Mouse (Mus musculus) erythroblast, embryonic 14.5 days (primary cell): ENCODE measurements around the gene BC048507. TPM values are rescaled to one million over a fixed set of nuclear protein-coding genes. Genes with fewer than 3 reads are reported as not detected.
"Not testable (repeated sequence)": the region's sequence is repeated elsewhere in the genome, so short reads cannot be mapped to it uniquely, and the experiment has no call there.

ENCODE experiments used
- H3K27me3 ChIP-seq: 2 replicates; pipeline ENCODE4 v1.6.1; 2012; ENCODE audit warnings: inconsistent platforms; ENCODE audit not compliant: control insufficient read depth
- H3K36me3 ChIP-seq: 2 replicates; pipeline ENCODE4 v1.6.1; 2012; ENCODE audit warnings: mild to moderate bottlenecking, inconsistent platforms; ENCODE audit not compliant: control insufficient read depth
- H3K4me1 ChIP-seq: 2 replicates; pipeline ENCODE4 v1.6.1; 2012; ENCODE audit warnings: inconsistent platforms; ENCODE audit not compliant: control insufficient read depth
- H3K4me3 ChIP-seq: replicated peaks from 2 replicates; pipeline ENCODE3; 2012; ENCODE audit warnings: moderate library complexity, mild to moderate bottlenecking, inconsistent platforms
- H3K9me3 ChIP-seq: 2 replicates; pipeline ENCODE4 v1.6.1; 2012; ENCODE audit warnings: low read length, inconsistent platforms, mixed read lengths; ENCODE audit not compliant: control insufficient read depth
- GATA1 ChIP-seq: IDR thresholded peaks from 2 replicates; pipeline ENCODE4 v1.6.1; 2012; ENCODE audit warnings: low read length, inconsistent platforms, mixed read lengths
- TAL1 ChIP-seq: IDR thresholded peaks from 3 replicates; pipeline ENCODE4 v1.6.1; 2012; ENCODE audit warnings: low read length, inconsistent platforms, mixed read lengths
- polyA plus RNA-seq: library from polyadenylated mRNA; stranded (reverse); fragments of >175 nt; gene quantifications from 2 replicates; pipeline ENCODE4 v1.2.3, GENCODE M21; 2012

BC048507 gene
- polyA plus RNA-seq, 1 experiment = not detected

DNA sequence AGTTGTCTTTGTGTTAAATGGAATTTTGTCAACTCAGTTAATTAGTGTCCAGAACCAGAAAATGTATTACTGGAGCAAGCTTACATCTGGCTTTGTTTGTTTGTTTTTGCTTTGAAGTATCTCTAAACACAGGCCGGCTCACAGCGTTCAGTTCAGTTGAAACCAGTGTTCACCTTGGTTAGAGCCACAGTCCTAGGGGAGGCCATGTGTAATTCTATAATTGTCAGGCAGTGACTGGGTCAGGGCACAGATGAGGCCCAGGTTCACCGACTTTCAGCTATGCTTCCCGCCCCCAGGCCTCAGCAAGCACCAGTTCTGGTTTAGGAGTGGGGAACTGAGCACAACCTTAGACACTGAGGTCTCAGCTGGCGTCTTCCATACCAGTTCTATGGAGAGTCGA, 10.0 kb upstream of the BC048507 start:
- no peak for TF ChIP-seq TAL1
- no peak for TF ChIP-seq GATA1

GRCm38 (mm10) chr13:67853983-67854382, 9.1 kb upstream of the BC048507 start:
- TF ChIP-seq GATA1 = no peak
- no peak for TF ChIP-seq TAL1
- Histone ChIP-seq H3K27me3 (no peaks in the 10 kb centered on the region), H3K4me1 (no peaks in the 10 kb centered on the region), H3K9me3 (0 out of 2 replicates have a peak, but pooled peaks cover 2% of the 10 kb centered on the region), H3K4me3 (no peak overlapping the region), H3K36me3 (no peaks in the 10 kb centered on the region)

More for the DNA sequence above, 10.0 kb upstream of the BC048507 start:
- Histone ChIP-seq H3K4me1 (no peaks in the 10 kb centered on the region), H3K27me3 (no peaks in the 10 kb centered on the region), H3K4me3 (no peak overlapping the region), H3K9me3 (0 out of 2 replicates have a peak, but pooled peaks cover 2% of the 10 kb centered on the region), H3K36me3 (no peaks in the 10 kb centered on the region)

GRCm38 (mm10) chr13:67857317-67857716, 5.8 kb upstream of the BC048507 start:
- Histone ChIP-seq H3K9me3 (peaks cover 2% of the 10 kb centered on the region; the same call in 1 of the 2 replicates), H3K36me3 (no peaks in the 10 kb centered on the region), H3K4me3 (no peak overlapping the region), H3K4me1 (no peaks in the 10 kb centered on the region), H3K27me3 (no peaks in the 10 kb centered on the region)
- TF ChIP-seq TAL1 = no peak
- no peak for TF ChIP-seq GATA1

GRCm38 (mm10) chr13:67862508-67862907, 618 bp upstream of the BC048507 start:
- Histone ChIP-seq H3K9me3 (peaks cover 6% of the 10 kb centered on the region), H3K36me3 (no peaks in the 10 kb centered on the region), H3K27me3 (no peaks in the 10 kb centered on the region), H3K4me3 (no peak overlapping the region), H3K4me1 (no peaks in the 10 kb centered on the region)
- TF ChIP-seq TAL1 (no peak), GATA1 (no peak)

- Histone ChIP-seq H3K4me3 (no peak overlapping the region), H3K36me3 (no peaks in the 10 kb centered on the region), H3K4me1 (no peaks in the 10 kb centered on the region), H3K27me3 (no peaks in the 10 kb centered on the region), H3K9me3 (peaks cover 7% of the 10 kb centered on the region)
- TF ChIP-seq TAL1 = no peak
- TF ChIP-seq GATA1 = no peak
Measured at GRCm38 (mm10) chr13:67864764-67865350, 1.7 kb downstream of the BC048507 start.

DNA sequence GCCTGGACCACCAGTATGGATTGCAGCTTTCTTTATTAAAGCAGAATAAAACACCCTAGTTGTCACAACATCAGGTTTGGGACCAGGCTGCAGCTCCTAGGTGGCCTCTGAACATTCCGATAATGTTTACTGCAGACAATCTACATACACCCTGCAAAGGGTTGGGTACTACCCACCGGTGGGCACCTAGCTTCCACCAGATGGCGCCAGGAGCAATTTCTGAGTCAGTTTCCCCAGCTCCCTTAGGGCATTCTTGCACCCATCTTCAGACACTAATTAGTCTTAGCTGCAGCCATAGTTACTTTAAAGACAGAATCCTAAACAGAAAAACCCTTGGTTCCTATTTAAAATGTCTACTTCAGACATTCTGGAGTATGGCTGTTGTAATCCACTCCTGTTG, 4.8 kb downstream of the BC048507 start:
- Histone ChIP-seq H3K9me3 (peaks cover 14% of the 10 kb centered on the region), H3K4me3 (no peak overlapping the region), H3K36me3 (no peaks in the 10 kb centered on the region), H3K4me1 (no peaks in the 10 kb centered on the region), H3K27me3 (no peaks in the 10 kb centered on the region)
- no peak for TF ChIP-seq GATA1
- TF ChIP-seq TAL1 = no peak

GRCm38 (mm10) chr13:67876049-67876698, 13.0 kb downstream of the BC048507 start:
- H3K36me3 ChIP-seq, H3K27me3 ChIP-seq, H3K4me3 ChIP-seq, H3K4me1 ChIP-seq: not testable (repeated sequence)
- H3K9me3 ChIP-seq = peaks cover 16% of the 10 kb centered on the region

DNA sequence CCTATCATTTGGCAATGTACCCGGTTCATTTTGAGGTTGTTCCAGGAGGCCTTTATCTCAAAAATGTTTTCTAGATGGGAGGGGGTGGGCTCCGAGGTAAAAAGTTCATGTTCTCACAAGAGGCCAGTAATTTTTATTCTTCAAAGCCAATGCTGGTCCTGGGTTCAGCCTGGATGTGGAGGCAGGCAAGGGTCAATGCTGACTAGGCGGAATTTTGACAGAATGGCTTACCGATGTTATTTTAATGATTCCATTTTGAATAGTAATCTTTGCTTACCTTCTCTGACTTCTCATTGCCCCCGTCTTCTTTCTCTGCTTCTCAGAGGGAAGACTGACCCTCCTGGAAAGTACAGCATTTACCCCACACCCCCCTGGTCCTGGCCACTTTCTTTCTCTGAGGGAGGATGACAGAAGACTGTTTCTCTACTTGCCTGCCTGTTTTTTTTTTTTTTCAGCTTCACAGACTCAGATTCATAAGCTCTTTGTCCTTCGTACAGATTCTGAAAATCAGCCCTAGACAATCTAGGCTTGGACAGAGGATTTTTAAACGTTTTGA, 13.7 kb downstream of the BC048507 start:
- TF ChIP-seq TAL1 (no peak), GATA1 (no peak)
- peaks cover 16% of the 10 kb centered on the region for H3K9me3 ChIP-seq
- H3K36me3 ChIP-seq = no peaks in the 10 kb centered on the region
- no peaks in the 10 kb centered on the region for H3K27me3 ChIP-seq
- H3K4me3 ChIP-seq = no peak overlapping the region
- no peaks in the 10 kb centered on the region for H3K4me1 ChIP-seq

DNA sequence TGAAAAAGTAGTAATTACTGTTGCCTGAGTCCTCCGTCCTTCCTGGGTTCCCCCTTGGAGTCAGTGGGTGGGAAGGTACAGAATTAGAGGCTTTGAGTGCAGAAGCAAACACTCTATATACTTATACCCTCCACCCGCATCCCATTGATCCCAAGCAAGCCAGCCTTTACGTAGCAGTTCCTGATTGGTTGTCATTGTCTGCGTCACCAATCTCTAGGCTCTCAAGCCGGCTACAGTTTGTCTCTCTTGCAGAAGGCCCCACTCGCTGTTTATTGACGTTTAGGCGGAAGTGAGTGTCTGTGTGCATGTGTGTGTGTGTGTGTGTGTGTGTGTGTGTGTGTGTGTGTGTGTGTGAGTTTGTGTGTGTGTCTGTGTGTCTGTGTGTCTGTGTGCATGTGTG, 20.8 kb downstream of the BC048507 start:
- no peaks in the 10 kb centered on the region for H3K36me3 ChIP-seq
- TF ChIP-seq TAL1 (no peak), GATA1 (no peak)
- no peak overlapping the region for H3K4me3 ChIP-seq
- H3K4me1 ChIP-seq = no peaks in the 10 kb centered on the region
- H3K9me3 ChIP-seq = peaks cover 14% of the 10 kb centered on the region
- H3K27me3 ChIP-seq = no peaks in the 10 kb centered on the region
